Mouse (Mus musculus): ENCODE measurements around the gene Slc1a1. TPM values are rescaled to one million over a fixed set of nuclear protein-coding genes. Genes with fewer than 3 reads are reported as not detected.

Gene Slc1a1
- polyA plus RNA-seq, 1 experiment from 2014 or later: 0.41 TPM

DNA sequence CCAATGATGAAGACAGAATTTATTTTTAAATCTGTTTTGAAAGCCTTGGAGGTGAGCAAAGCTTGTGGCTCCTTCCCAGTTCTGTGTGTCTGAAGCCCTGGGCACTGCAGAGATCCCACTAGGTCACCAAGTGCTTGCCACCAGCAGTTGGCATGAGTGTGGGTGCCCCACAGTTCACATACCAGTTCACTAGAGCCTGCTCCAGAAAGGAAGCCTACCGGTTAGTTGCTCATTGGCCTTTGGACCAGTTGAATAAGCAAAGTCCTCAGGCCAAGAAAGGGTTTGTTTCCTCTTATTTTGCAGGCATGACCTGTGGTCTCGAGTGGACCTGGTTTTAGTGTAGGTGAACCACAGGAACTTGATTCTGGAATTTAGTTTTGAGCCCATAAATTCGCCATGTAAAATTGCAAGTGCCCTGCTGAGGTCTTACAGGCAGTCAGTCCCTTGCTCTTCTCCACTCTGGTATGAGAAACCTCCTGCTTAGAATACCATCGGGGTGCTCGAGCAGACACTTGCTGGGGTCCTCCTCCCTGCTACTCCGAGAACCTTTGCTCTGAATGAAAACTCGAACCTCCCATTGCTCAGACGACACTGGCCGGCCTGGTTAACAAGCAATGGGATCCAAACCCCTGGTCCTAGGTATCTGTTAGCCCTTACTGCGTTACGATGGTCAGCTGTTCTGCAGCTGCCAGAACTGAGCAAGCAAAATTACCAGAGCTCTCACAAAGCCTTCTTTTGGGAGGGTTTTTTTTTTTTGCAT, 2.0 kb downstream of the Slc1a1 start:
- Histone ChIP-seq H3K9ac (ENCODE audit: low read length) (no peak overlapping the region), H3K4me2 (ENCODE audit: low read length) (no peak overlapping the region), H3K9me3 (ENCODE audit: control insufficient read depth, low read length) (no peaks in the 10 kb centered on the region), H3K27ac (ENCODE audit: low read depth) (no peak overlapping the region), H3K27me3 (replicated peaks; ENCODE audit: control insufficient read depth, insufficient read depth, low read length) (peaks cover 27% of the 10 kb centered on the region), H3K4me3 (ENCODE audit: low read depth, low read length) (no peak overlapping the region), H3K36me3 (ENCODE audit: control insufficient read depth, insufficient read depth, low read length) (no peaks in the 10 kb centered on the region), H3K4me1 (replicated peaks; ENCODE audit: control insufficient read depth, insufficient read depth, low read length) (no peaks in the 10 kb centered on the region; the same call in none of the 2 replicates)
- 73% methylated on average over 11 of the region's 11 CpGs for WGBS
- ATAC-seq (replicated peaks; ENCODE audit: low FRiP score, low TSS enrichment, low read depth) (no peak), DNase-seq (ENCODE audit: low spot score) (no peak)

DNA sequence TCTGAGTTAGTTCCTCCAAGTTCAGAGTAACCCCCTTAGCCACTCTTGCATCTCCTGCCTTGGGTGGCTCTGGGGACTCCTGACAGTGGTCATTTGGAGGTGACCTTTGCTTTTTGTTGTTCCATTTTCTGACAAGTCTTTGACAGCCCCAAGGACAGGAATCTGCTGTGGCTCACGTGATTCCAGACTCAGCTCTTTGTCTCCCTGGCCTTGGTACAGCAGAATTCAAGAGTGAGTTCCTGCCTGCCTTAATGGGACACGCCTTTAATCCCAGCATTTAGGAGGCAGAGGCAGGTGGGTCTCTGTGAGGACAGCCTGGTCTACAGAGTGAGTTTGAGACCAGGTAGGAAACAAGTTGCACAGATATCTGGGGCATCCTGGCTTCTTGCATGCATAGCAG, 3.9 kb downstream of the Slc1a1 start:
- H3K4me2 ChIP-seq (ENCODE audit: low read length): no peak overlapping the region
- H3K9me3 ChIP-seq (ENCODE audit: control insufficient read depth, low read length): no peaks in the 10 kb centered on the region
- H3K4me1 ChIP-seq (replicated peaks; ENCODE audit: control insufficient read depth, insufficient read depth, low read length): no peaks in the 10 kb centered on the region; the same call in none of the 2 replicates
- H3K9ac ChIP-seq (ENCODE audit: low read length): no peak overlapping the region
- no peak overlapping the region for H3K4me3 ChIP-seq (ENCODE audit: low read depth, low read length)
- H3K27ac ChIP-seq (ENCODE audit: low read depth): no peak overlapping the region
- ATAC-seq (replicated peaks; ENCODE audit: low FRiP score, low TSS enrichment, low read depth) (no peak), DNase-seq (ENCODE audit: low spot score) (no peak)
- 90% methylated on average over 2 of the region's 2 CpGs for WGBS
- H3K36me3 ChIP-seq (ENCODE audit: control insufficient read depth, insufficient read depth, low read length): no peaks in the 10 kb centered on the region
- H3K27me3 ChIP-seq (replicated peaks; ENCODE audit: control insufficient read depth, insufficient read depth, low read length): peaks cover 27% of the 10 kb centered on the region

DNA sequence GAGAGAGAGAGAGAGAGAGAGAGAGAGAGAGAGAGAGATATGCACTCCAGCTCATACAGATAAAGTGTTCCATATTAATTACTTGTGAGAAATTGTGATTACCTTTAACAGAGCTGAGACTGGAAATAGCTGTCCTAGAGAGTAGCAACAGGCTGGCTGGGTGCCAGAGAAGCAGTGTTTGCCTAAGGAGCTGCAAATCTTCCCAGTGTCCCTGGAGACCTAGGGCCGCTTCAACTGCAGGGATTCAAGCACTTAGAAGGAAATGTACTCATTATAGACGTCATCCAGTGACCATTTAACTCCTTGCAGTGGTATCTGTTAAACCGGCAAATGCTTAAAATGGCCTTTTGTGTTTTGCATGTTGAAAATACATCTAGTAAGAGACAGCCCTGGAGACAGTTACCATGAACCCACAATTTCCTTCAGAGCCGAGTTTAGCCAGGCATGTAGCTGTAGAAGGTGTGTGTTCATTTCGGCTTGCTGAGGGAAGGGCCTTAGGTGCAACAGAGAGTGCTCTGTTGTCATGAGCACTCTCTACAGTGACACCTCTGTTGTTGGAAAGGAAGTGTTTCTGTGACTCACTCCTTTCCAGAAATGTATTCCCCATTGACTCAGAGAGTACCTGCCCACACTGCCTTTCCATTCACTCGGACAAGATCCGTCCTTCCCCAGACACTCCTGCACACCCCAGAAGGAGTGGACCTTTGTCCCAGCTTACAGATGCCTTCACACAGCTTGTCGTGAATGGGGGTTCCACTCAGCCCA, 10.3 kb downstream of the Slc1a1 start:
- H3K9me3 ChIP-seq (ENCODE audit: control insufficient read depth, low read length): no peaks in the 10 kb centered on the region
- no peak overlapping the region for H3K4me2 ChIP-seq (ENCODE audit: low read length)
- no peak overlapping the region for H3K9ac ChIP-seq (ENCODE audit: low read length)
- H3K4me3 ChIP-seq (ENCODE audit: low read depth, low read length): no peak overlapping the region
- 54% methylated on average over 8 of the region's 8 CpGs for WGBS
- H3K27me3 ChIP-seq (replicated peaks; ENCODE audit: control insufficient read depth, insufficient read depth, low read length): no peaks in the 10 kb centered on the region
- no peak overlapping the region for H3K27ac ChIP-seq (ENCODE audit: low read depth)
- DNase-seq (ENCODE audit: low spot score) (no peak), ATAC-seq (replicated peaks; ENCODE audit: low FRiP score, low TSS enrichment, low read depth) (no peak)
- no peaks in the 10 kb centered on the region for H3K36me3 ChIP-seq (ENCODE audit: control insufficient read depth, insufficient read depth, low read length)
- 0 out of 2 replicates have a peak, but pooled peaks cover 5% of the 10 kb centered on the region for H3K4me1 ChIP-seq (replicated peaks; ENCODE audit: control insufficient read depth, insufficient read depth, low read length)

DNA sequence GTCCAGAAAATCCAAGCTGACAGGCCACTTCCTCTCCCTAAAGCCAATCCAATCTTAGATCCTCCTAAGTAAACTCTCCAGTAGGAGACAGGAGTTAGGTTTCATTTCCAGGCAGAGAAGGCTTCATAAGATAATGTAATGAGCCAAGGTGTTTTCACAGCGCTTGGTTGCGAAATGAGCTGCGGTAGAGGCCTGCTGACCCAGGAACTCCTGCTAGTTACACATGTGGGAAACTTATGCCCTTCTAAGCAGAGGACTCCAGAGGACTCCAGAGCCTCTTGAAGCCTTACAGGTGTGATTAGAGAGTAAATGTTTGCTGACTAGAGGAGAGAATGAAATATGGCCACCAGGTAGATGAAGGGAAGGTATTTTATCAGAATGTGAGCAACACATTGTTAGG, 15.7 kb downstream of the Slc1a1 start:
- no peaks in the 10 kb centered on the region for H3K36me3 ChIP-seq (ENCODE audit: control insufficient read depth, insufficient read depth, low read length)
- H3K4me2 ChIP-seq (ENCODE audit: low read length): no peak overlapping the region
- no peak for DNase-seq (ENCODE audit: low spot score)
- no peak overlapping the region for H3K4me3 ChIP-seq (ENCODE audit: low read depth, low read length)
- H3K4me1 ChIP-seq (replicated peaks; ENCODE audit: control insufficient read depth, insufficient read depth, low read length): no peaks in the 10 kb centered on the region
- H3K27ac ChIP-seq (ENCODE audit: low read depth): no peak overlapping the region
- no peak for ATAC-seq (replicated peaks; ENCODE audit: low FRiP score, low TSS enrichment, low read depth)
- no peaks in the 10 kb centered on the region for H3K9me3 ChIP-seq (ENCODE audit: control insufficient read depth, low read length)
- H3K27me3 ChIP-seq (replicated peaks; ENCODE audit: control insufficient read depth, insufficient read depth, low read length): no peaks in the 10 kb centered on the region
- WGBS: 71% methylated on average over 3 of the region's 3 CpGs
- H3K9ac ChIP-seq (ENCODE audit: low read length): no peak overlapping the region

DNA sequence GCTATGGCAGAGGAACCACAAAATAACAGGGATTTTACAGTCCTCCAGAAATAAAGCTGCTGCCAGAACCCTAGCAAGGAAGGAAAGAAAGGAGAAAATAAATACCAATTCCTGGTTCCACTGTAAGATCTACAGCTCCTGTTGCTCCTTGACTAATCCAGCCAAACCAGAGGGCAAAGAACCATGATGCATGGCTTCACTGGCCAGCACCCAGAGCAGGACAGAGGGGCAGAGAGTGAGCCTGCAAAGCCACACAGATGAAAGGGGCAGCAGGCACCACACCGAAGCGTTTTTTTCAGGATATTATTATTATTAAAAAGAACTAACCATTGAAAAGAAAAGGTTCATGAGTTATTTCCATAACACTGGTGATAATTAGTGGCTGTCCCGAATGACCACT, 17.2 kb downstream of the Slc1a1 start:
- whole genome bisulfite sequencing: 90% methylated on average over 3 of the region's 3 CpGs
- no peak for ATAC-seq (replicated peaks; ENCODE audit: low FRiP score, low TSS enrichment, low read depth)
- H3K4me3 ChIP-seq (ENCODE audit: low read depth, low read length): no peak overlapping the region
- no peak overlapping the region for H3K4me2 ChIP-seq (ENCODE audit: low read length)
- no peak overlapping the region for H3K27ac ChIP-seq (ENCODE audit: low read depth)
- no peaks in the 10 kb centered on the region for H3K36me3 ChIP-seq (ENCODE audit: control insufficient read depth, insufficient read depth, low read length)
- H3K9me3 ChIP-seq (ENCODE audit: control insufficient read depth, low read length): no peaks in the 10 kb centered on the region
- DNase-seq (ENCODE audit: low spot score): no peak
- no peak overlapping the region for H3K9ac ChIP-seq (ENCODE audit: low read length)
- H3K4me1 ChIP-seq (replicated peaks; ENCODE audit: control insufficient read depth, insufficient read depth, low read length): no peaks in the 10 kb centered on the region
- H3K27me3 ChIP-seq (replicated peaks; ENCODE audit: control insufficient read depth, insufficient read depth, low read length): no peaks in the 10 kb centered on the region

DNA sequence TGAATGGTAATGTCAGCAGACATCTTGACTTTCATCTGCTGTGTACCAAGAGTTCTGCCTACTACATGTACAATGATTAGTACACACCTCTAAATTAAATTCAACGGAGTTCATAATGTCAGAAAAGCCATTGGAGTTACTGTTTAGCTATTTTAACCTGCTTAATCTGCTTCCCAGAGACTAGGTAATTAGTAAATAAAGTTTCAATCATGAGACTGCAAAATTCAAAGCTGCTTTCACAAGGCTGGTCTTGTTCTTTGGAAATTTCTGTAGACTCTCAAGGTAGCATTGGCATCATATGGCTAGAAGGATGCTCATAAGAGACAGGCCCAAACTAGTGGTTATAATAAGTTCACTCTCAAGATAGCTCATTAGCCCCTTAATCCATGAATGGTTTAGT, 20.0 kb downstream of the Slc1a1 start:
- no peak overlapping the region for H3K4me3 ChIP-seq (ENCODE audit: low read depth, low read length)
- H3K27ac ChIP-seq (ENCODE audit: low read depth): no peak overlapping the region
- H3K9me3 ChIP-seq (ENCODE audit: control insufficient read depth, low read length): no peaks in the 10 kb centered on the region
- ATAC-seq (replicated peaks; ENCODE audit: low FRiP score, low TSS enrichment, low read depth) (no peak), DNase-seq (ENCODE audit: low spot score) (no peak)
- no peak overlapping the region for H3K9ac ChIP-seq (ENCODE audit: low read length)
- 80% methylated on average over 1 of the region's 1 CpGs for WGBS
- H3K4me2 ChIP-seq (ENCODE audit: low read length): no peak overlapping the region
- no peaks in the 10 kb centered on the region for H3K4me1 ChIP-seq (replicated peaks; ENCODE audit: control insufficient read depth, insufficient read depth, low read length)
- no peaks in the 10 kb centered on the region for H3K36me3 ChIP-seq (ENCODE audit: control insufficient read depth, insufficient read depth, low read length)
- H3K27me3 ChIP-seq (replicated peaks; ENCODE audit: control insufficient read depth, insufficient read depth, low read length): no peaks in the 10 kb centered on the region

DNA sequence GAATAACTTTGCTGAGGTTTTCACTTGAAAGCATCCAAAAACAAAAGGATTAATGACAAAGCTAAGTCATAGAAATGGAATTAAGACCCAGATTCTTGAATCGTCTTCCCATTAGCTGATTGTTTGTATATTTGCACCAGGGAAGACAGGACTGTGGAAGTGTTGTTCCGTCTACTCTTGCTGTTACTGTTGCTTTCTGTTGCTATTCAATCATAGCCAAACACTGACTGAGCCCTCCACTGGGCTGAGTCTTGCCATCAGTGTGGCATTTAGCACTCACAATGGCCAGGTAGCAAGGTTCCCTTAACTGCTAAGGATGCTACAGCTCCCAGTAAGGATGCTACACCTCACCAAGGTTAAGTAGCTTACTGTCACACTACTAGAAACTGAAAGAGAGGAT, 25.4 kb downstream of the Slc1a1 start:
- H3K9me3 ChIP-seq (ENCODE audit: control insufficient read depth, low read length): no peaks in the 10 kb centered on the region
- WGBS: 77% methylated on average over 2 of the region's 2 CpGs
- H3K4me2 ChIP-seq (ENCODE audit: low read length): no peak overlapping the region
- H3K36me3 ChIP-seq (ENCODE audit: control insufficient read depth, insufficient read depth, low read length): no peaks in the 10 kb centered on the region
- no peak for DNase-seq (ENCODE audit: low spot score)
- H3K9ac ChIP-seq (ENCODE audit: low read length): no peak overlapping the region
- H3K27ac ChIP-seq (ENCODE audit: low read depth): no peak overlapping the region
- H3K27me3 ChIP-seq (replicated peaks; ENCODE audit: control insufficient read depth, insufficient read depth, low read length): no peaks in the 10 kb centered on the region
- ATAC-seq (replicated peaks; ENCODE audit: low FRiP score, low TSS enrichment, low read depth): no peak
- H3K4me1 ChIP-seq (replicated peaks; ENCODE audit: control insufficient read depth, insufficient read depth, low read length): no peaks in the 10 kb centered on the region
- no peak overlapping the region for H3K4me3 ChIP-seq (ENCODE audit: low read depth, low read length)

DNA sequence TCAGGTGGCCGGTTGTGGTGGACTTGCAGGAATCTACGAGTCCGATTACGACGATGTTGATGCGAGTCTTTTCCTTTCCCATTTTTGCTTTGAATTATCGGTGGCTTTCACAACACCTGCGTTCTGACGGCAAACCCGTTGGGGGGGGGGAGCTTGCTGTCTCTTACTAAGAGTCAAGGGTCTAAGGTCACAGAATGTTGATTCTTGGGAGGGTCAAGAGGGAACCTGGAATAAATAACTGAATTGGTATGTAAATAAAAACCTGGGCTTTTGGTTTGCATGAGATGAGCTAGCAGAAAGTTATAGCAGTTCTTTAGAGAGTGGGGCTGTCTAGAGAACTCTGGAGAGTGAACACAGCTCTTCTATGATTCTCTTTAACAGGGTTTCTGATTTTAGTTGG, 28.8 kb downstream of the Slc1a1 start:
- H3K27ac ChIP-seq (ENCODE audit: low read depth): no peak overlapping the region
- no peaks in the 10 kb centered on the region for H3K27me3 ChIP-seq (replicated peaks; ENCODE audit: control insufficient read depth, insufficient read depth, low read length)
- H3K4me2 ChIP-seq (ENCODE audit: low read length): no peak overlapping the region
- H3K4me3 ChIP-seq (ENCODE audit: low read depth, low read length): no peak overlapping the region
- no peak overlapping the region for H3K9ac ChIP-seq (ENCODE audit: low read length)
- WGBS: 62% methylated on average over 10 of the region's 10 CpGs
- no peaks in the 10 kb centered on the region for H3K36me3 ChIP-seq (ENCODE audit: control insufficient read depth, insufficient read depth, low read length)
- DNase-seq (ENCODE audit: low spot score) (no peak), ATAC-seq (replicated peaks; ENCODE audit: low FRiP score, low TSS enrichment, low read depth) (no peak)
- no peaks in the 10 kb centered on the region for H3K9me3 ChIP-seq (ENCODE audit: control insufficient read depth, low read length)
- H3K4me1 ChIP-seq (replicated peaks; ENCODE audit: control insufficient read depth, insufficient read depth, low read length): no peaks in the 10 kb centered on the region

DNA sequence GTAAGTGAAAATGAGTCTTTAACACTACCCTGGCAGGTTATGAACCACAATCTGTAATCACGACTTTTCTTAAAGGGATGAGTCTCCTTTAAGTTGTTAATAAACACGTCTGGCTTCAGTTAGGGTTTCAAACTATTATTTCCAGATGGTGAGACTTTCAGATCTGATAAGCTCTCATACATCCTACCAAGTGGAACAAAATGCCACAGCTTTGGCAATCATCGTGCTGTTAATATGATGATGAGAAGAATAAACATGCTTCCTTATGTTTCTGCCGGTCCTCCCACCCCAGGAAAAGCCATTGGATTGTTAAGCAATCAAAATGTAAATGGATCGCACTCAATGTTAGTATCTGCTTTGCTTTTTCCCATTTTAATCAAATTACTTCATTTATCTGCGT, 30.1 kb downstream of the Slc1a1 start:
- Histone ChIP-seq H3K36me3 (ENCODE audit: control insufficient read depth, insufficient read depth, low read length) (no peaks in the 10 kb centered on the region), H3K4me2 (ENCODE audit: low read length) (no peak overlapping the region), H3K4me3 (ENCODE audit: low read depth, low read length) (no peak overlapping the region), H3K9me3 (ENCODE audit: control insufficient read depth, low read length) (no peaks in the 10 kb centered on the region), H3K4me1 (replicated peaks; ENCODE audit: control insufficient read depth, insufficient read depth, low read length) (no peaks in the 10 kb centered on the region), H3K27ac (ENCODE audit: low read depth) (no peak overlapping the region), H3K9ac (ENCODE audit: low read length) (no peak overlapping the region), H3K27me3 (replicated peaks; ENCODE audit: control insufficient read depth, insufficient read depth, low read length) (no peaks in the 10 kb centered on the region)
- WGBS: 73% methylated on average over 6 of the region's 6 CpGs
- no peak for ATAC-seq (replicated peaks; ENCODE audit: low FRiP score, low TSS enrichment, low read depth)
- DNase-seq (ENCODE audit: low spot score): no peak

Data from intestine, embryonic 14.5 days (tissue).